Mouse (Mus musculus): ENCODE results near the gene Il2rg.

Il2rg gene

GRCm38 (mm10) chrX:101260441-101261325, 7.4 kb downstream of the Il2rg start:
- DNase-seq = no peak

GRCm38 (mm10) chrX:101256603-101257002, 11.5 kb downstream of the Il2rg start:
- no peak for DNase-seq

- DNase-seq = no peak
Measured at GRCm38 (mm10) chrX:101254740-101255139, 13.3 kb downstream of the Il2rg start.

- peak; percentile 91 for DNase-seq
Measured at GRCm38 (mm10) chrX:101253952-101254729, 13.9 kb downstream of the Il2rg start, which contains the start of gene Foxo4. TSS of gene Foxo4 (plus strand) at chrX:101254528.

GRCm38 (mm10) chrX:101245011-101245410, 23.0 kb downstream of the Il2rg start:
- no peak for DNase-seq

- no peak for DNase-seq
Measured at GRCm38 (mm10) chrX:101222796-101223162, 45.3 kb downstream of the Il2rg start.

- peak; percentile 93 for DNase-seq
Measured at GRCm38 (mm10) chrX:101221834-101222795, 45.9 kb downstream of the Il2rg start, which contains the start of gene Snx12. TSS of gene Snx12 (minus strand) at chrX:101222563.
